ENCODE assay signal across 22 mouse cellular contexts in genomic region chr12:56958244-56958643, GRCm38 (mm10).
DNase-seq lines count a peak whose midpoint lies in the region; ATAC-seq and TF ChIP-seq lines count a peak whose summit lies in the region.
"Had no signal": no experiment of that assay in that cellular context is flagged by ENCODE, and none has a peak within 500 bp of the region (broad histone marks: within the 10 kb centered on the region; RNA-seq: fewer than 3 reads in every experiment).

No protein-coding gene starts in this region.

- no peak for TF ChIP-seq EP300 in lung, postnatal 0 days (IDR thresholded peaks at IDR 0.05)

- H3K9ac ChIP-seq in heart, embryonic 16.5 days (ENCODE audit: low read length): no peak overlapping the region
- no peak overlapping the region for H3K9ac ChIP-seq in lung, postnatal 0 days (replicated peaks; ENCODE audit: low read depth)
- H3K9ac ChIP-seq in embryonic facial prominence, embryonic 15.5 days: no peak overlapping the region
- no peak overlapping the region for H3K9ac ChIP-seq in kidney, embryonic 14.5 days (ENCODE audit: low read depth, low read length)
- H3K9ac ChIP-seq: liver, embryonic 14.5 days had no signal

- H3K36me3 ChIP-seq in heart, embryonic 16.5 days (ENCODE audit: control insufficient read depth, insufficient read depth): no peaks in the 10 kb centered on the region
- H3K36me3 ChIP-seq in lung, postnatal 0 days (ENCODE audit: insufficient read depth, low read length): no peaks in the 10 kb centered on the region
- no peaks in the 10 kb centered on the region for H3K36me3 ChIP-seq in embryonic facial prominence, embryonic 15.5 days
- H3K36me3 ChIP-seq in midbrain, embryonic 10.5 days: no peaks in the 10 kb centered on the region
- H3K36me3 ChIP-seq in kidney, embryonic 14.5 days (ENCODE audit: control insufficient read depth, insufficient read depth, low read length): no peaks in the 10 kb centered on the region
- H3K36me3 ChIP-seq: heart, embryonic 10.5 days had no signal

- 32% methylated on average over 11 of the region's 11 CpGs for WGBS in heart, embryonic 16.5 days
- 43% methylated on average over 11 of the region's 11 CpGs for WGBS in lung, postnatal 0 days
- WGBS in embryonic facial prominence, embryonic 15.5 days: 28% methylated on average over 11 of the region's 11 CpGs
- 72% methylated on average over 11 of the region's 11 CpGs for WGBS in midbrain, embryonic 10.5 days
- 44% methylated on average over 11 of the region's 11 CpGs for WGBS in kidney, embryonic 14.5 days

- no peaks in the 10 kb centered on the region for H3K27me3 ChIP-seq in heart, embryonic 16.5 days (ENCODE audit: control insufficient read depth, insufficient read depth, low read length)
- no peaks in the 10 kb centered on the region for H3K27me3 ChIP-seq in lung, postnatal 0 days (replicated peaks; ENCODE audit: insufficient read depth, low read length)
- H3K27me3 ChIP-seq in embryonic facial prominence, embryonic 15.5 days: no peaks in the 10 kb centered on the region
- peaks cover 5% of the 10 kb centered on the region; the same call in 1 of the 2 replicates for H3K27me3 ChIP-seq in midbrain, embryonic 10.5 days (ENCODE audit: low read depth, poor library complexity, severe bottlenecking)
- H3K27me3 ChIP-seq in kidney, embryonic 14.5 days (ENCODE audit: control insufficient read depth, insufficient read depth, low read length): peaks cover 13% of the 10 kb centered on the region

- H3K4me2 ChIP-seq in heart, embryonic 16.5 days (ENCODE audit: low read depth, low read length): peak overlapping the region; percentile 23; the same call in 1 of the 2 replicates
- H3K4me2 ChIP-seq in lung, postnatal 0 days (replicated peaks; ENCODE audit: low read depth, low read length): 0 out of 2 replicates have a peak overlapping the region, but pooled peaks have one; percentile 45
- peak overlapping the region; percentile 32; the same call in 1 of the 2 replicates for H3K4me2 ChIP-seq in embryonic facial prominence, embryonic 15.5 days (replicated peaks)
- H3K4me2 ChIP-seq in kidney, embryonic 14.5 days (replicated peaks; ENCODE audit: low read depth, low read length): no peak overlapping the region

- no peak overlapping the region for H3K27ac ChIP-seq in heart, embryonic 16.5 days (ENCODE audit: low read length)
- no peak overlapping the region for H3K27ac ChIP-seq in lung, postnatal 0 days (ENCODE audit: low read length)
- no peak overlapping the region for H3K27ac ChIP-seq in embryonic facial prominence, embryonic 15.5 days (replicated peaks)
- no peak overlapping the region for H3K27ac ChIP-seq in midbrain, embryonic 10.5 days (replicated peaks)
- no peak overlapping the region for H3K27ac ChIP-seq in kidney, embryonic 14.5 days (ENCODE audit: low read depth, low read length)
- H3K27ac ChIP-seq: heart, embryonic 10.5 days; layer of hippocampus, adult 2 months; liver, embryonic 14.5 days had no signal

- ATAC-seq in heart, embryonic 16.5 days (replicated peaks; ENCODE audit: extremely low read depth, insufficient read depth, low FRiP score): no peak
- no peak for ATAC-seq in lung, postnatal 0 days
- no peak for ATAC-seq in embryonic facial prominence, embryonic 15.5 days (ENCODE audit: insufficient number of reproducible peaks, low FRiP score, low TSS enrichment, low read depth)
- no peak for ATAC-seq in kidney, embryonic 14.5 days (ENCODE audit: low FRiP score, low TSS enrichment)
- ATAC-seq: forebrain, embryonic 16.5 days; Patski had no signal

- H3K9me3 ChIP-seq in heart, embryonic 16.5 days (replicated peaks; ENCODE audit: control insufficient read depth, low read length): no peaks in the 10 kb centered on the region
- H3K9me3 ChIP-seq in lung, postnatal 0 days (ENCODE audit: low read length): no peaks in the 10 kb centered on the region
- H3K9me3 ChIP-seq in embryonic facial prominence, embryonic 15.5 days (replicated peaks): no peaks in the 10 kb centered on the region
- H3K9me3 ChIP-seq in midbrain, embryonic 10.5 days (replicated peaks): no peaks in the 10 kb centered on the region
- no peaks in the 10 kb centered on the region for H3K9me3 ChIP-seq in kidney, embryonic 14.5 days (ENCODE audit: control insufficient read depth, low read length)
- H3K9me3 ChIP-seq: heart, embryonic 10.5 days had no signal

- TF ChIP-seq CTCF in lung, postnatal 0 days (IDR thresholded peaks at IDR 0.05): no peak

- H3K4me3 ChIP-seq in heart, embryonic 16.5 days (ENCODE audit: low read length): no peak overlapping the region
- no peak overlapping the region for H3K4me3 ChIP-seq in lung, postnatal 0 days (ENCODE audit: low read depth, low read length)
- no peak overlapping the region for H3K4me3 ChIP-seq in embryonic facial prominence, embryonic 15.5 days (replicated peaks)
- no peak overlapping the region for H3K4me3 ChIP-seq in midbrain, embryonic 10.5 days
- no peak overlapping the region for H3K4me3 ChIP-seq in kidney, embryonic 14.5 days (ENCODE audit: low read length)
- H3K4me3 ChIP-seq: layer of hippocampus, adult 2 months had no signal

- peaks cover 16% of the 10 kb centered on the region for H3K4me1 ChIP-seq in heart, embryonic 16.5 days (ENCODE audit: control insufficient read depth, insufficient read depth, low read length)
- no peaks in the 10 kb centered on the region for H3K4me1 ChIP-seq in lung, postnatal 0 days (ENCODE audit: insufficient read depth, low read depth, low read length)
- H3K4me1 ChIP-seq in embryonic facial prominence, embryonic 15.5 days: no peaks in the 10 kb centered on the region; the same call in 1 of the 2 replicates
- peaks cover 13% of the 10 kb centered on the region for H3K4me1 ChIP-seq in midbrain, embryonic 10.5 days
- peaks cover 7% of the 10 kb centered on the region; the same call in 1 of the 2 replicates for H3K4me1 ChIP-seq in kidney, embryonic 14.5 days (ENCODE audit: control insufficient read depth, insufficient read depth, low read length)

- no peak for DNase-seq in heart, adult 9 months (ENCODE audit: low spot score in 2 of 2)
- DNase-seq in lung, postnatal 0 days (ENCODE audit: low spot score): peak; percentile 17
- DNase-seq in lung, adult 18-20 months: no peak
- DNase-seq in midbrain, embryonic 10.5 days (ENCODE audit: low spot score): no peak
- DNase-seq: adrenal gland, postnatal 10 days; cerebellum, adult 11 months; embryo, embryonic 11 days; gastrocnemius, postnatal 36 days; kidney, adult 18-20 months; kidney, postnatal 10 days; lung, postnatal 36 days; retina, postnatal 1 day; thymus, adult 18-20 months; thymus, postnatal 4 days had no signal
